Mouse (Mus musculus) spleen, adult 18-20 months (tissue): ENCODE data around the gene Gcn1l1.

Experiments used
- DNase-seq, 2 experiments: peaks; one replicate each; pipeline ENCODE4 v3.0.0; 2022; ENCODE audit warnings: mixed read lengths in 2 of 2

Gcn1l1 gene

DNA sequence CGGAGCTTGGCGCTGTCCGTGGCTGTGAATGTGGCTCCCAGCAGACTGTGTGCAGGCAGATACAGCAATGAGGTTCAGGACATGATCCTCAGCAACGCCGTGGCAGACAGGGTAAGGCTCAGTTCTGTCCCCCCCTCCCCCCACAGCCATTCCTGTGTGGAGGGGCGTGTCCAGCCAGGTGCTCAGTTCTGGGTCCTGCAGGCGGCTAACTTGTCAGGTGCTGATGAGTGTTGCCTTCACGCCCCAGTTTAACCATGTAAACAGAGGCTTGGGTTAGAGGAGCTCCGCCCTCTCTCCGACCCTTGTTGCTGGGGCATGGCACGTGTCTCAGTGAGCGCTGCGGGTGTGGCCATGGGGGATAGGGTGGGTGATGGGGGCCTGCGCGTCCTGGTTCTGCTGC is 54.6 kb downstream of the Gcn1l1 start:
- DNase-seq: no peak

DNA sequence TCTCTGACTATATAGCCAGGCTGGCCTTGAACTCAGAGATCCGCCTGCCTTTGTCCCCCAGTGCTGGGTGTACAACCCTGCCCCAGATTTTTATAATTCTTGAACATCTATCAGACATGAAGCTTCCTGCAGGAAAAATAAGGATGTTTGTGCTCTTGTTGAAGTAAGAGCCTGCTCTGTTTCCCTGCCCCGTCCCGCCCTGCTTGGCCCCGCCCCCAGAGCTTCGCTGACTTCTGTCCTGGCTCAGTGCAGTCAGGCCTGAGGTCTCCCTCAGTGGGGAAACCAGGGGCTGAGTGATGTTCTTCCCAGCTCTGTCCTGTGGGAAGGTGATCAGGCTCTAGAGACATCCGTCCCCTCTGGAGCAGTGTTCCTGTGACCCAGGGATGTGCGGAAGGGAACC is 57.6 kb downstream of the Gcn1l1 start:
- no peak for DNase-seq

DNA sequence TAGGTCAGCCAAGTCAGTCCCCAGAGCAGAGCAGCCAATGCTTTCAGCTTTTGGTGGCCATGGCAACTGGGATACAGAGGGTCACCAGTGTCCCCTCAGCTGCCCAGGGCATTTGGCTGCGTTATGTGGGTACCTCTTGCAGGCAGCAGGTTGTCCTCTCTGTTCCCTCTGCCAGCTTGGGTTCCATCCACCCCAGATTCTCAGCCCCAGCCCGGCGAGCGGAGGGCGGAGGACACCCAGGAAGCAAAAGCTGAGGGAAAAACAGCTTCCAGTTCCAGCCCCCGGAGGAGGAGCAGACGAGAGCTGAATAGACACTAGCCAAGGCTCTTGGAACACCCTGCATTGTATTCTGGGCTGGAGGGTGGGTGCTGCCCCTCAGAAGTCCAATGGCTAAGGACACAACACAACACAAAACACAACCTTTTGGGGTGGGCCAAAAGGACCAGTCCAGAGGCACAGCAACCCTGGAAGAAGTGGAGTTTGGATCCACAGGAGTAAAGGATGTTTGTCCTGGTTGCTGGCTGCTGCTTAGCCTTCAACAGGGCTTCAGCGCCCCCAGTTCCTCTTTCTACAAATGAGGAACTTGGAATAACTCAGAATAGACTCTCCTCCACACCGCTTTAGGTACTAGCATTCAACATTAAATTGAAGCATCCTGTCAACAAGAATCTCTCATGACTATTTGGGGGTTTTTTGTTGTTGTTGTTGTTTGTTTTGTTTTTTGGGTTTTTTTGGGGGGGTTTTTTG is 58.8 kb downstream of the Gcn1l1 start:
- peak in 1 of 2 experiments; percentile 38 for DNase-seq

DNA sequence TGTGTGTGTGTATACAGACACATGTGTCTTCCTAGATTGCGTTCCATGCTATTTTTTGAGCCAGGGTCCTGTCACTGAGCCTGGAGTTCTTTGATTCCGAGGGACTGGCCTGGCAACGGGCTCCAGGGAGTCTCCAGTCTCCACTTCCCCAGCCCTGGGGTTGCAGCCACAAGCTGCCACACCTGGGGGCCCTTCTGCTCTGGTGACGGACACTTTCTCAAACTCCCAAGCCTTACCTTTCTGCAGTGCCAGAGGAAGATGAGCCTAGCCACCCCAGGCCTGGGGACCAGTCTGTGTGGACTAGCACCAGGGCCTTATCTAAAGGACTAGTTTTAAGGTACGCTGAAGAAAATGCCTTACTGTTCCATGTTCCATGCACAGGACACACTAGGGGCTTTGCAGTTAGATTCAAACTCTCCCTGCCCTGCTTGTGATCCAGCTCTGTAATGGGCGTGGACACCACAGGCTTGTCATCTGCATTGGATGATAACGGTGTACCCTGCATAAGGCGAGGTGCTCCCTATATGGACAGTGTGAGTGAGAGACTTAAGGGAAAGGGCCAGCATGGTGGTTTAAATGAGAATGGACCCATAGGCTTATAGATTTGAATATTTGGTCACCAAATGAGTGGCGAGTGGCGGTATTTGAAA is 61.3 kb downstream of the Gcn1l1 start:
- DNase-seq: no peak

DNA sequence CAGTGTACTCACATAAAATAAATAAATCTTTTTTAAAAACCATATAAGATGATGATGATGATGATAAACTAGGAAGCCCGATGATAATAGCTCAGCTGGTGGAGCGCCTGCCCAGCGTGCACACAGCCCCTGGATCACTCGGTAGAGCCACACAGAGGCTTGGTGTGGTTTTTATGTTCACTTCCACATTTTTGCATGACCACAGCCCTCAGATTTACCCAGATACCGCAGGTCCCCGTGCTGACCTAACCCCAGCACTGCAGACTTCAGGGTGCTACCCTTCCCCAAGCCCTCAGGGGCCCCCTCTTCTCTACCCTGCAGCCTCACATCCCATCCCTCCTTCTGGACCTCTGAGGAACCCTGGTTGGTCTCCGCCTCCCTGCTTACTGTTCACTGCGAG is 63.0 kb downstream of the Gcn1l1 start:
- no peak for DNase-seq

DNA sequence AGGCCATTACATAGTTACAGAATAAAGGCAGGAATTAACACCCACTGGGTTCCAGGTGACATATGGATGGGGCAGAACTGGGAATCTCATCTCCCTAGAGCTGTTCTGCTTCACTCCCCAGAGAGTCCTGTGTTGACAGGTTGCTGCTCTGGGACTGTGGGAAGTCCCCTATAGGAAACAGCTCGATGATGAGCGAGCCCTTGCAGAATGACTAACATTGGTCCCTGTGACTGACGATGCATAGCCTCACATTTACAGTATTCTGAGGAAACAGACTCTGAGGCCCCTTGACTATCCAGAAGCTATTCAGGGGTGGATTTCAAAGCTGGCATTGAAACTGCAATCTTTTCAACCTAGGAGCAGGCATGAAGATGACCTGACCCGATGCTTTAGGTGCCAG is 64.6 kb downstream of the Gcn1l1 start:
- DNase-seq: no peak

DNA sequence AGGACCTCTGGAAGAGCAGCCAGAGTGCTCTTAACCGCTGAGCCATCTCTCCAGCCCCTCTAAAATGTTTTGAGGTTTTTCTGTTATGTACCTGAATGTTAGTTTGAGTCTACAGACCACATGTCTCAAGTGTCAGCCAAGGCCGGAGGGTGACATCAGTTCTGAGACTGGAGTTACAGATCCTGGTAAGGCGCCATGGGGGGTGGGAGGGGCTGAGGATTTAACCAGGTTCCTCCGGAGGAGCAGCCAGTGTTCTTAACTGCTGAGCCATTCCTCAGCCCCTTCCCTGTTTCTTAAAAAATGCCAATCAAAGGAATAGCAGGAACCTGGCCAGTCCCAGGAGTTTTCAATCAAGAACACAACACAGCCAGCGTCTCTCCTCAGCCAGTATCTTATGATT is 65.2 kb downstream of the Gcn1l1 start:
- DNase-seq: no peak

DNA sequence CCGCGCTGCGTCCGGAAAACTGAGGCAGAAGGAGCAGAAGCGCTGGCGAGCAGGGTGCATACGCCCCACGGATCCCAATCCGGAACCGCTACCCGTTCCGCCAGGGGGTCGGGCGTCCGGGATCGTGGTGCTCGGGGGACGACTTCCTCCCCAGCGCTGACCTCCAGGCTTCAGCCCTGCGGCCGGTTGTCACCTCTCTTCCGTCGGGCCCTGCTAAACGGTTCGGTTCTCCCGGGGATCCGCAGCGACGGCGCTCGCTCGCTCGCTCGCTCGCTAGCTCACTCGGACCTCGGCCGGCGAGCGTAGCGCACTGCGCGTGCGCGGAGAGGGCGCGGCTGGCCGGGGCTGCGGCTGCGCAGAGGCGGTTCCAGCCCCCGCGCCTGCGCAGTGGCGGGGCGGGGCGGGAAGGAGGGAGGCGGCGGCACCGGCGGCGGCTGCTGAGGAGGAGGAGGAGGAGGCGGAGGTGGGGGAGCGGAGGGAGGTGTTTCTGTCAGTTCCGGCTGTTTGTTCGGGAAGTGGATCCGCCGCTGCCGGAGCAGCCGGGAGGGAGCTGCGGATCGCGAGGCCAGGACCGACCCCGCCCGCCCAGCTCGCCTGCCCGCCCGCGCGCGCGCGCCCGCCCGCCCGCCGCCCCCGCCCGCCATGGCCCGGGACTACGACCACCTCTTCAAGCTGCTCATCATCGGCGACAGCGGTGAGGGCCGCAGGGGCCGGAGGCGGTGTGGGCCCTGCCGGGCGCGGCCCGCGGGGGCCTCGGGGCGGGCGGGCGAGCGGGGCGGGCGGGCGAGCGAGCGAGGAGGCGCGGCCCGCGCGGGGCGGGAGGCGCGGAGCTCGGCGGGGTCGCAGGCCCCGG is 66.7 kb downstream of the Gcn1l1 start, which contains the start of gene Rab35:
TSS of gene Rab35 (plus strand) at position 404 of the 853 bp plus-strand sequence.
- DNase-seq: peak; percentile 94

DNA sequence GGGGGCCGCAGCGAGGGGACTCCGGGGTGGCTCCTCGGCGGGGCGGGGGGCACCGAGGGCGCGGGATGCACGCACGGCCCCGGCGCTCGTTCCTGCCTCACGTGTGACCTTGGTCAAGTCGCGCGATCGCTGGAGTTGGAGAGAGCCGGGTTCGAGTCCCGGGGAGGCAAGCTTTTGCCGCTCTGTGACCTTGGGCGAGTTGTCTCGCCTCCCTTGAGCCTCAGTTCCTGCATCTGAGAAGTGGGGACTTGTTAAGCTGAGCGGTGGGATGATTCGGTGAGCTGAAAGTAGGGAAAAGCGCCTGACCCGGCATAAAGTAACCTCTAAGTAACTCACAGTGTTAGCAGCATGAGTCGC is 67.3 kb downstream of the Gcn1l1 start:
- peak; percentile 25 to 39 for DNase-seq

DNA sequence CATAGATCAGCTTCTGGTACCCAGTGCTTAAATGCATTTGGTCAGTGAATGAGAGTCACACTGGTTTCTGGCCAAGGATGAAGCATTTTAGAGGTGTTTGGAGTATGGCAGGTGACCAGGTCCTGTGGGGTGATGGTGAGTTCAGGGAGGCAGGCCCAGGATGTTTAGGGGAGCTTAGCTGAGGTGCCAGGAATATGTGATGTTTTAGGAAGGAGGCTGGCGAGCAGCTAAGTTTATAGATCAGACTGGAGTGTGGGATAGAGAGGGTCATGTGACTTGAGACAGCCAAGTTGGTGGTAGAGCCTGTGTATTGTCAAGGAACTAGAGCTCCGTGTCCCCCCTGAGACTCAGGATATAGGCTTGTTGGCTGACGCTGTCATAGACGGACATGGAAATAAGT is 68.0 kb downstream of the Gcn1l1 start:
- DNase-seq: no peak

DNA sequence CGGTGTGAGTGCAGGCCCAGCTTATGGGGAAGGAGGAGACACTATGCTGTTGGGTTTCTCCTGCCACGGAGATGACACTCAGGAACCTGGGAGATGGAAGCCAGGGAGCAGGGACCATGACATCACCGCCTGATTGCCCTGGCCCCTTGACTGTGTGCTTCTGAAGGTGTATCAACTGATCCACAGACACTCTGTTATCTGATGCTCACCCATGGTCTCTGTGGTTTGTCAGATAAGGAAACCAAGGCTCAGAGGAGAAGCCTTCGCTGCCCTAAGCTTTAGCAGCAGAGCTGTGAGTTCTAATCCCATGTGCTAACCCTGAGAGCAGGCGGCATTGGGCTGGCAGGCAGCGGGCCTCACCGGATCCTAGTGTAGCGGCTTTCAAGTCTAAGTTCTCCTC is 69.0 kb downstream of the Gcn1l1 start:
- no peak for DNase-seq

DNA sequence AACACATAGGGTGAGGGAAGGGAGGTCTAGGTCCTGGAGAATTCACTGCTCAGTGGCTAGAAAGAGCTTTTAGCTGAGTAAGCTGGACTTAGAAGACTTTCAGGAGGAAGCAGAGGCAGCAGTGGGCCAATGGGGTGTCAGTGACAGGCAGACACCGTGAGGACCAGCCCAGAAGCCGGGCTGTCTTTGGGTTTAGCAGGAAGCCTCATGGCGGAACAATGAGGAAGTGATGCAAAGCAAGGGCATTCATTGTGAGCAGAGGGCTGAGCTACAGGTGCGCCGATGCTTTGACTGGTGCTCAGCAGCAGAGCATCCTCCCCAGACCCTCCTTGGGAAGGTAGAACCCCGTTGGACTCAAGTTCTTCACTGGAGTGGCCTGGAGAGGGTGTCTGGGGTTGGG is 70.5 kb downstream of the Gcn1l1 start:
- peak; percentile 54 to 56 for DNase-seq

DNA sequence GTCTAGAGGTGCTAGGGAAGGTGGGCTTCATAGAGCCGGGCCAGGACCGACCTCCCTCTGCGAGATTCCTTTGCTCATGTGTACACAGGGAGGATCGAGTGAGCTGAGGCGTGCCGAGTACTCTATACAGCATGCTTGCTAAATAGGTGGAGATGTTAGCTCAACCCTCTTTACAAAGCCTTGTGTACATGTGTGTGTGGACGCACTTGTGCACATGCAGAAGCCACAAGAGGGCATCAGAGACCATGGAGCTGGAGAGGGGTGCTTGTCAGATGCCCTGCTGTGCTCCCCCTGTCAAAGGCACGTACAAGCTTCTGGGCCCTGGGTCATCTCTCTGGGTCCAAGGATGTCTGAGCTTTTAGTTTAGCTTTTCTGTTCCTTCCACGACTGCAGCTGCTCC is 79.1 kb downstream of the Gcn1l1 start:
- DNase-seq: no peak

DNA sequence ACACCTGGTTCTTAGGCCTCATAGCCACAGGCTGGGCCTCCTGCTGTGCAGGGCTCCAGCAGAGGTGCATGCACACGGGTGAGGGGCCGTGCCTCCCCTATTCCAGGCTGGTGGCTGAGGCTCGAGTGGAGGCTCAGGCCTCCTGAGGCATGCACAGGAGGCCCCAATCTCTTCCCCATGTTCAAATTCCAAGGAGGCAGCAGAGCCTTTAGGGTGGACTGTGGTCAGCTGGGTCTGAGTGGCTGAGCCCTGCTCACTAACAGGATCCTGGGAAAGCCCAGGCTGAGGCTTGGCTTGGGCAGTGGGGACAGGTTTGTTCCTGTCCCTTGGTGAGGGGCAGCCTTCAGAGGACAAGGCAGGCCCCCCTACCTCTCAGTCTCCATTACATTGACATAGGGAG is 83.8 kb downstream of the Gcn1l1 start:
- DNase-seq: no peak

DNA sequence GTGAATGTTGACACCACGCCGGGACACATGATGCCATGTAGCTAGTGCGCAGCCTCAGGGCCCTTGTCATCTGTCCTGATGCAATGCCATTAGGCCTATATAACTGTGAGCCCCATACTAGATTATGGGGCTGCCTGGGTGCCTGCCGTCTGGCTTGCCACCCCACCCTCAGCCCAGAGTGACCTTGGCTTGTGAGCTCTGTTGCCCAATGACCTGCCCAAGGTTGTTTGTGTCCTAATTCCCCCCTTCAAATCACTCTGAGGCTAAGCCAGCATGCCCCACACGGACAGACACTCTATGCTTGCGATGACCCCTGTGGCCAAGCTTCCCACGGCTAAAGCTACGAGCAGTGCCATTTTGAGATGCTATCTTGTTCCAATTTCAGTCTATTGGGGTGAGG is 84.6 kb downstream of the Gcn1l1 start:
- no peak for DNase-seq

DNA sequence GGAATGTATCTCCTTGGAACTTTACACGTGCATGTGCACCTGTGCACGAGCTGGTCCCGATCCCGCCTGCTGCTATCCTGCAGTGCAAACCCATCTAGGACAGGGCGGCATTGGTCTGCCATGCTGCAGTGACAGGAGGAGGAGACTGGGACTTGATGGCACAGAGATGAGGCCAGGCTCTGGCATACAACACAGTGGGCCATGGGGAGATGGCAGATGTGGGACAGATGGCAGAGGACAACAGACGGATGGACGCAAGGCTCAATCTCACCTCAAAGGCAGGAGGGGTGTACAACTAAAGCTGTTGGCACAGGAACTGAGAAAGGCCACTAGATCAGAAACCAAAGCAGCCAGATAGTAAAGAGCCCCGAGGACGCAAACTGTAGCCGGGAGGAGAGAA is 85.8 kb downstream of the Gcn1l1 start:
- no peak for DNase-seq

DNA sequence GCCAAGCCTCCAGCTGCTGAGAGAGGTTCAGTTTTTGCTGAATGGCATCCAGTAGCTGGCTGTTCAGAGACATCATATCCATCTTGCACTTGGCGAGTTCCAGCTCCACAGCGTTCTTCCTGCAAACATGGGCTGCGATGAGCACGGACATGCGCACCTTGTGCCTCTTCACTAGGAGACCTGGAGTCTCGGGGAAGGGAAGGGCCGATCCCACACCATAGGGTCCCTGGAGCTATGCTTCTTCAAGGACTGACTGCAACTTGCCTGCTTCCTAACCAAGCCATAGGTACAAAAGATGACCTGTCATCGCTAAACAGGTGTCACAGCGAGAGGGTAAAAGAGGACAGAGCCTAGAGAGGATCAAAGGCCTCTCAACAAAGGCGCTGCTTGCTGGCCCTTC is 86.8 kb downstream of the Gcn1l1 start:
- no peak for DNase-seq

DNA sequence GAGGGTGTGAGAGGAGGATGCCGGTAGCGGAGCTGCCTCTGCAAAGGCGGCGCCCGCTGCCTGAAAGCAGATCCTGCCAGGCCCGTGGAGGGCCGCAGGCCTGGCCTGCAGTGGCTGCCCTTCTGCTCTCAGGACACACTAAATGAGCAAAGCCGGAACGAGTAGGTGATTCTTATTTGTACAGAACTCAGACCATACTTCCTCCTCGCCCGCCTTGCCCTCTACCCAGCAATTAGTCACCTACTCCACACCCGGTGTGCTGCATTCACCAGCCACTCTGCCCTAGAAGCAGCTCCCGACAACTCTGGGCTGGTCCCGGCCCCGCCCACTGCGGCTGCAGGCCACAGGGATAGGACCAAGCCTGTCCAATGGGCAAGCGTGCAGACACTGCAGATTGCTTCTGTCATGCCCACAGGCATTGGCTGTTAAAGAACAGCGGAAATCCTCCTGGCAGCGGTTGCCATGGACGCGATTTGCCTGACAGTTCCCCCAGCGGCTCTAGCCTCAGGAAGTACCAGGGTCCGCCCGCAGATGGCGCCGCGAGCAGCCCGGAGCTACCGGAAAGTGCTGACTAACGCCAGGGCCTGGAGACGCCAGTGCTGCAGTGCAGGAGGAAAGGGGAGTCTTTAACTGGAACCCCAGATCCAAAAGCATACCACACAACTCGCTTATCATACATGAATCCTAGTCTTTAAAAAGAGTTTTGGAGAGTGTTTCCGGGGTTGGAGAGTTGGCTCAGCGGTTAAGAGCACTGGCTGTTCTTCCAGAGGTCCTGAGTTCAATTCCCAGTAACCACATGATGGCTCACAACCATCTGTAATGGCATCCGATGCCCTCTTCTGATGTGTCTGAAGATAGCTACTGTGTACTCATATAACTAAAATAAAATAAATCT is 87.9 kb downstream of the Gcn1l1 start:
- DNase-seq: peak; percentile 98 to 100

DNA sequence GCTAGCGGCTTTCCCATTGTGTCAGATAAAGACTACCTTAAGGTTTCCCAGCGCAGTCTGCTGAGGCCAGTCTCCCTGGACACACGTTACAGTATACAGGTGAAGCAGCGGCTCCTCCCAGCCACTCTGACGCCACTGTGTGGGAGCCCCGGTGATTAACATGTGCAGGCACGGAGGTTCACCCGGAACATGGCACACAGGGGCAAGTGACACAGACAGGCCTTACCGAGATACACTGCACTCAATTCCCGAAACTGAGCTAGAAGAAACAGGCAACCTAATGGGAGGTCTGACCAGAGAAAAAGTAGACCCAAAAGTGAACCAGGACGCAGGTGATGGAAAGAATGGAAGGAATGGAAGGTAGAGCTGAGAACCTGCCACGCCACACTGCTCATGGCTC is 88.7 kb downstream of the Gcn1l1 start:
- DNase-seq: no peak

DNA sequence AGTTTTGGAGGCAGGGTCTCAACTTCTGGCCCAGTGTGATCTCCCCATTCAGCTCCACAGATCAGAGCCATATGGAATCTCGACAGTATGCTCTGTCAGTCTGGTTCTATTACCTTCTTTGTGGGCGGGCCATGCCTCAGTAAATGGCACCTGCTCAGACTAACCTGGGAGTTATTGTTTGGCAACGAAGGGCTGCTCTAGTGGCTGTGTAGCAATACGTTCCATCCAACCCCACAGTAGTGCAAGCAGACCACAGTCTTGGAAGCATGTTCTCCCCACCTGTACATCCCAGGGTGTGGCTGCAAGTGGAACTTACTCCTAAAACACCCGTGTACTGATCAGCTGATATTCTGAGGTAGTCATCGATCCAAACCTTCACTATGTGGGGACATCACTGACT is 91.6 kb downstream of the Gcn1l1 start:
- no peak for DNase-seq

DNA sequence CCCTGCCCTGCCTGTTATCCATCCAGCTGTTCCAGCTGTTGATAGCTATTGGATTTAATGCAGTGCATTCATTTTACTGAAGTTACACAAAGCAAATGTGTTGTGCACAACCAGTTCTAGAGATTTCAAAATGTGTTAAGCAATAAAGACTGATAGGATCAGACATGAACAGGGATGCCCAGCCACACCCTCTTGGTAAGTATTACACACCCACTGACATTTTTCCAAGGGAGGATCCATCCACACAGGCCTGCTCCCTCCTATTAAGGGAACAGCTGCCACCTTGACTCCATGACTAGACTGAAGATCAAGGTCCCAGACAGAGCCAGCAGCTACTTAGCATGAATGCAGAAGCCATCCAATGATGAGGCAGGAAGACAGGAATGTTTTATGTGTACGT is 92.2 kb downstream of the Gcn1l1 start:
- DNase-seq: no peak

DNA sequence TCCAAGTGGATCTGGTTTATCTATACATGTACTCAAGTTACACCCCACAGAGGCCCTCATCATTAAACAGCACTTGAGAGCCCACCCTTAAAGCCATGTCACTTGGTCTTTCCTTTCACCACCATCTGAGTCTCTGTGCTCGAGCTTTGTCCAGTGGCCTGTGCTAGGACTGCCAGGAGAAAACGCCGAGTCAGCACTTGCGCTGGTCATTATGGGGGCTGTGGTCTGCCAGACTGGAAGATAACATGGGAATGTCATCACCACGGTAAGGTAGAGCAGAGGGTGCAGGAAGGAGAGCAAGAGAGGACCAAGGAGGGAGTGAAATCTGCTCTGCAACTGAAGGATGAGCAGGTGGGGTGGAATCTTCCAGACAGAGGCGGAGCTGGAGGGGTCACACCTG is 93.3 kb downstream of the Gcn1l1 start:
- DNase-seq: no peak

DNA sequence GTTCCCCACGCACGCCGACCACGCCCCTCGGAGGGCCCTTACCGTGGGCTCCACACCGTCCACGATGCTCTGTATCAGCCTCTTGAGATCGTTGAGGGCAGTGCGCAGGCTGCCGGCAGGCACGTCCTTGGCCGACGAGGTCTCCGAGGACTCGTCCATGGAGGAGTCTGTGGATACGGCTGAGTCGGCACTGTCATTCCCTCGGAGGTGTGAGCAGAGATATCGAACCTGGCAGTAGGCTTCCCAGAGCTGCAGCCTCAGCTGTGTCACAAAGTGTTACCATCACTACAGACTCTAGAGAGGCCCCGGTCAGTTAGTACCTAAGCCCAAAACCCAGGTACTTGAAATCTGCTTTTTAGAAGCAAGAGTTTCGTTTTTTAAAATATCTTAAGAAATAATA is 97.6 kb downstream of the Gcn1l1 start:
- no peak for DNase-seq
